Mouse (Mus musculus): Measurements from ENCODE around the gene Wdr91.

GRCm38 (mm10) chr6:34921941-34922340 is 11.3 kb upstream of the Wdr91 start:
- TF ChIP-seq MAX (IDR thresholded peaks at IDR 0.05; ENCODE audit: low read depth) (no peak), POLR2A (IDR thresholded peaks at IDR 0.05; ENCODE audit: insufficient read length, low read depth) (no peak), USF1 (IDR thresholded peaks at IDR 0.05; ENCODE audit: low read depth) (no peak), POLR2AphosphoS2 (IDR thresholded peaks at IDR 0.05; ENCODE audit: insufficient read length, low read depth) (no peak), MYOD1 (IDR thresholded peaks at IDR 0.05; ENCODE audit: control insufficient read depth in 1 of 3, insufficient read length in 2 of 3, low read depth in 2 of 3) (no peak)

Data from myocyte (in vitro differentiated cells).